Mouse (Mus musculus) midbrain, embryonic 14.5 days (tissue): Measurements from ENCODE around the gene Tcf7l2. TPM values are rescaled to one million over a fixed set of nuclear protein-coding genes. Genes with fewer than 3 reads are reported as not detected.
A peak's percentile ranks its signal among the peaks of the same experiment; 100 is the strongest.

ENCODE experiments used
- ATAC-seq: fragments of 200-750 bp; cut with Nextera tagmentation; 2 replicates; pipeline ENCODE4 v1.8.0; 2017; ENCODE audit warnings: moderate number of reproducible peaks, moderate library complexity; ENCODE audit not compliant: low FRiP score, low TSS enrichment
- DNase-seq: peaks from one replicate; pipeline ENCODE4 v3.0.0-alpha.2; 2015
- H3K27ac ChIP-seq: fragments of 300-500 bp; sonication (generic); replicated peaks from 2 replicates; pipeline ENCODE4 v1.5.1; 2014; ENCODE audit warnings: mild to moderate bottlenecking, low read depth, low read length, moderate library complexity
- H3K27me3 ChIP-seq: fragments of 300-500 bp; sonication (generic); 2 replicates; pipeline ENCODE4 v1.6.1; 2014; ENCODE audit warnings: low read length, control low read depth, mixed read lengths; ENCODE audit not compliant: control insufficient read depth, insufficient read depth
- H3K36me3 ChIP-seq: fragments of 300-500 bp; sonication (generic); 2 replicates; pipeline ENCODE4 v1.6.1; 2014; ENCODE audit warnings: low read length, control low read depth; ENCODE audit not compliant: control insufficient read depth, insufficient read depth
- H3K4me1 ChIP-seq: fragments of 300-500 bp; sonication (generic); 2 replicates; pipeline ENCODE4 v1.6.1; 2014; ENCODE audit warnings: mild to moderate bottlenecking, antibody characterized with exemption, low read length, control low read depth; ENCODE audit not compliant: control insufficient read depth, insufficient read depth
- H3K4me2 ChIP-seq: fragments of 300-500 bp; sonication (generic); 2 replicates; pipeline ENCODE4 v1.6.1; 2014; ENCODE audit warnings: mild to moderate bottlenecking, low read length, moderate library complexity
- H3K4me3 ChIP-seq: fragments of 300-500 bp; sonication (generic); replicated peaks from 2 replicates; pipeline ENCODE4 v1.5.1; 2014; ENCODE audit warnings: low read depth, low read length
- H3K9ac ChIP-seq: fragments of 300-500 bp; sonication (generic); replicated peaks from 2 replicates; pipeline ENCODE4 v1.6.1; 2014; ENCODE audit warnings: mild to moderate bottlenecking, low read length, moderate library complexity
- H3K9me3 ChIP-seq: fragments of 300-500 bp; sonication (generic); 2 replicates; pipeline ENCODE4 v1.6.1; 2016; ENCODE audit warnings: low read length, control low read depth, mixed read lengths; ENCODE audit not compliant: control insufficient read depth
- WGBS: fragments of 180-500 bp; shearing (Covaris S2); extraction: QIAGEN DNeasy Blood & Tissue Kit; methylation state at CpG from one replicate; pipeline ENCODE4 v1.1.7; 2014; 5-methylcytosine and 5-hydroxymethylcytosine counted together
- polyA plus RNA-seq: library from polyadenylated mRNA; unstranded; fragments of >200 nt; fragmentation: Nextera tagmentation; extraction: Ambion mirVana; gene quantifications from 2 replicates; pipeline ENCODE4 v1.2.1, GENCODE M21; 2014

Tcf7l2 gene
- polyA plus RNA-seq, 1 experiment from 2014 or later, result 768 TPM

- no peak for DNase-seq
- WGBS, result 43% methylated on average over 12 of the region's 12 CpGs
These were observed 161.2 kb downstream of the Tcf7l2 start for GRCm38 (mm10) chr19:55902573-55903385.

GRCm38 (mm10) chr19:55909039-55909438, 167.4 kb downstream of the Tcf7l2 start:
- Histone ChIP-seq H3K27ac (peak overlapping the region; percentile 66; the same call in 1 of the 2 replicates), H3K4me1 (peaks cover 15% of the 10 kb centered on the region)
- WGBS, result 44% methylated on average over 7 of the region's 7 CpGs

More at GRCm38 (mm10) chr19:55902573-55903385, 161.2 kb downstream of the Tcf7l2 start:
- Histone ChIP-seq H3K27me3 (0 out of 2 replicates have a peak, but pooled peaks cover 4% of the 10 kb centered on the region), H3K4me1 (peaks cover 5% of the 10 kb centered on the region; the same call in 1 of the 2 replicates), H3K9ac (peak overlapping the region; percentile 61), H3K4me3 (peak overlapping the region; percentile 22; the same call in 1 of the 2 replicates), H3K27ac (peak overlapping the region; percentile 92), H3K4me2 (peak overlapping the region; percentile 62), H3K36me3 (no peaks in the 10 kb centered on the region), H3K9me3 (no peaks in the 10 kb centered on the region)
- ATAC-seq, result no peak

GRCm38 (mm10) chr19:55911941-55912340, 170.3 kb downstream of the Tcf7l2 start:
- no peak overlapping the region for H3K4me3 ChIP-seq
- H3K4me1 ChIP-seq, result peaks cover 28% of the 10 kb centered on the region
- peaks cover 29% of the 10 kb centered on the region for H3K36me3 ChIP-seq
- DNase-seq (no peak), ATAC-seq (no peak)
- peak overlapping the region; percentile 15; the same call in 1 of the 2 replicates for H3K27ac ChIP-seq
- no peaks in the 10 kb centered on the region for H3K9me3 ChIP-seq
- no peak overlapping the region for H3K9ac ChIP-seq
- no peak overlapping the region for H3K4me2 ChIP-seq
- 69% methylated on average over 8 of the region's 8 CpGs for WGBS
- H3K27me3 ChIP-seq, result no peaks in the 10 kb centered on the region

More at GRCm38 (mm10) chr19:55909039-55909438, 167.4 kb downstream of the Tcf7l2 start:
- no peaks in the 10 kb centered on the region for H3K9me3 ChIP-seq
- H3K4me3 ChIP-seq, result no peak overlapping the region
- no peaks in the 10 kb centered on the region for H3K27me3 ChIP-seq
- no peak for ATAC-seq
- H3K36me3 ChIP-seq, result peaks cover 29% of the 10 kb centered on the region
- DNase-seq, result peak; percentile 72
- peak overlapping the region; percentile 62; the same call in 1 of the 2 replicates for H3K4me2 ChIP-seq
- H3K9ac ChIP-seq, result no peak overlapping the region

GRCm38 (mm10) chr19:55912813-55913212, 171.2 kb downstream of the Tcf7l2 start:
- peaks cover 28% of the 10 kb centered on the region for H3K4me1 ChIP-seq
- H3K4me2 ChIP-seq, result no peak overlapping the region
- DNase-seq (no peak), ATAC-seq (no peak)
- H3K27me3 ChIP-seq, result no peaks in the 10 kb centered on the region
- H3K4me3 ChIP-seq, result no peak overlapping the region
- no peak overlapping the region for H3K9ac ChIP-seq
- peak overlapping the region; percentile 83; the same call in 1 of the 2 replicates for H3K27ac ChIP-seq
- no peaks in the 10 kb centered on the region for H3K9me3 ChIP-seq
- WGBS, result 90% methylated on average over 8 of the region's 8 CpGs
- H3K36me3 ChIP-seq, result peaks cover 35% of the 10 kb centered on the region

- peaks cover 35% of the 10 kb centered on the region for H3K36me3 ChIP-seq
- H3K9ac ChIP-seq, result peak overlapping the region; percentile 18; the same call in 1 of the 2 replicates
- H3K27me3 ChIP-seq, result no peaks in the 10 kb centered on the region
- H3K4me2 ChIP-seq, result peak overlapping the region; percentile 8; the same call in 1 of the 2 replicates
- ATAC-seq (no peak), DNase-seq (no peak)
- H3K4me3 ChIP-seq, result no peak overlapping the region
- H3K27ac ChIP-seq, result peak overlapping the region; percentile 83
- no peaks in the 10 kb centered on the region for H3K9me3 ChIP-seq
- 66% methylated on average over 10 of the region's 10 CpGs for WGBS
- peaks cover 27% of the 10 kb centered on the region for H3K4me1 ChIP-seq
These were observed 172.0 kb downstream of the Tcf7l2 start for GRCm38 (mm10) chr19:55913585-55913984.

GRCm38 (mm10) chr19:55914614-55915211, 173.1 kb downstream of the Tcf7l2 start:
- Histone ChIP-seq H3K4me1 (peaks cover 21% of the 10 kb centered on the region), H3K9ac (peak overlapping the region; percentile 18; the same call in 1 of the 2 replicates), H3K4me3 (no peak overlapping the region), H3K9me3 (no peaks in the 10 kb centered on the region), H3K27me3 (no peaks in the 10 kb centered on the region), H3K4me2 (peak overlapping the region; percentile 3), H3K36me3 (peaks cover 37% of the 10 kb centered on the region), H3K27ac (peak overlapping the region; percentile 83)
- 33% methylated on average over 20 of the region's 20 CpGs for WGBS
- ATAC-seq (peak; percentile 66; the same call in 1 of the 2 replicates), DNase-seq (peak; percentile 77)

GRCm38 (mm10) chr19:55915506-55915905, 173.9 kb downstream of the Tcf7l2 start:
- no peaks in the 10 kb centered on the region for H3K9me3 ChIP-seq
- H3K4me2 ChIP-seq, result no peak overlapping the region
- no peaks in the 10 kb centered on the region for H3K27me3 ChIP-seq
- DNase-seq (no peak), ATAC-seq (no peak)
- no peak overlapping the region for H3K9ac ChIP-seq
- WGBS, result 74% methylated on average over 7 of the region's 7 CpGs
- peaks cover 21% of the 10 kb centered on the region for H3K4me1 ChIP-seq
- peaks cover 42% of the 10 kb centered on the region for H3K36me3 ChIP-seq
- H3K4me3 ChIP-seq, result no peak overlapping the region
- peak overlapping the region; percentile 83 for H3K27ac ChIP-seq

GRCm38 (mm10) chr19:55916211-55916610, 174.6 kb downstream of the Tcf7l2 start:
- Histone ChIP-seq H3K27ac (peak overlapping the region; percentile 65), H3K4me2 (no peak overlapping the region), H3K4me1 (peaks cover 21% of the 10 kb centered on the region), H3K9me3 (no peaks in the 10 kb centered on the region), H3K36me3 (peaks cover 42% of the 10 kb centered on the region), H3K9ac (no peak overlapping the region; the same call in 1 of the 2 replicates), H3K4me3 (no peak overlapping the region), H3K27me3 (no peaks in the 10 kb centered on the region)
- WGBS, result 96% methylated on average over 3 of the region's 3 CpGs
- ATAC-seq, result no peak
- no peak for DNase-seq
